Mouse (Mus musculus): Measurements from ENCODE around the gene Uxs1. TPM values are rescaled to one million over a fixed set of nuclear protein-coding genes. Genes with fewer than 3 reads are reported as not detected.

The Uxs1 gene
- polyA plus RNA-seq, 1 experiment from 2014 or later = 20.2 TPM

Other genes with a start within 250 kb of the Uxs1 start
- 0.15 and 0.17 TPM in 2 replicates for gene 1500015O10Rik, start 97.2 kb downstream of the Uxs1 start, polyA plus RNA-seq (2016; fragmentation: Nextera tagmentation; extraction: Ambion mirVana)
- gene Tpp2, start 105.8 kb upstream of the Uxs1 start, polyA plus RNA-seq (2016; fragmentation: Nextera tagmentation; extraction: Ambion mirVana) = 71.1 and 71.9 TPM in 2 replicates
- 0.41 and 0.63 TPM in 2 replicates for gene Mettl21c, start 192.2 kb upstream of the Uxs1 start, polyA plus RNA-seq (2016; fragmentation: Nextera tagmentation; extraction: Ambion mirVana)
- 0.16 and 0.22 TPM in 2 replicates for gene Gm8251, start 234.1 kb upstream of the Uxs1 start, polyA plus RNA-seq (2016; fragmentation: Nextera tagmentation; extraction: Ambion mirVana)